Mouse (Mus musculus) layer of hippocampus, adult 18-20 months (tissue): ENCODE measurements around the gene Ccl17. TPM values are rescaled to one million over a fixed set of nuclear protein-coding genes. Genes with fewer than 3 reads are reported as not detected.
A peak's percentile ranks its signal among the peaks of the same experiment; 100 is the strongest.

Experiments
- DNase-seq, 2 experiments: peaks; one replicate each; pipeline ENCODE4 v3.0.0; 2022; ENCODE audit warnings: low spot score in 2 of 2
- total RNA-seq, 2 experiments: library from RNA; stranded (reverse); gene quantifications; 2 replicates each; pipeline ENCODE4 v1.2.3; 2021

The Ccl17 gene
- total RNA-seq, 2 experiments from 2014 or later, result 4.7 to 4.9 TPM

DNA sequence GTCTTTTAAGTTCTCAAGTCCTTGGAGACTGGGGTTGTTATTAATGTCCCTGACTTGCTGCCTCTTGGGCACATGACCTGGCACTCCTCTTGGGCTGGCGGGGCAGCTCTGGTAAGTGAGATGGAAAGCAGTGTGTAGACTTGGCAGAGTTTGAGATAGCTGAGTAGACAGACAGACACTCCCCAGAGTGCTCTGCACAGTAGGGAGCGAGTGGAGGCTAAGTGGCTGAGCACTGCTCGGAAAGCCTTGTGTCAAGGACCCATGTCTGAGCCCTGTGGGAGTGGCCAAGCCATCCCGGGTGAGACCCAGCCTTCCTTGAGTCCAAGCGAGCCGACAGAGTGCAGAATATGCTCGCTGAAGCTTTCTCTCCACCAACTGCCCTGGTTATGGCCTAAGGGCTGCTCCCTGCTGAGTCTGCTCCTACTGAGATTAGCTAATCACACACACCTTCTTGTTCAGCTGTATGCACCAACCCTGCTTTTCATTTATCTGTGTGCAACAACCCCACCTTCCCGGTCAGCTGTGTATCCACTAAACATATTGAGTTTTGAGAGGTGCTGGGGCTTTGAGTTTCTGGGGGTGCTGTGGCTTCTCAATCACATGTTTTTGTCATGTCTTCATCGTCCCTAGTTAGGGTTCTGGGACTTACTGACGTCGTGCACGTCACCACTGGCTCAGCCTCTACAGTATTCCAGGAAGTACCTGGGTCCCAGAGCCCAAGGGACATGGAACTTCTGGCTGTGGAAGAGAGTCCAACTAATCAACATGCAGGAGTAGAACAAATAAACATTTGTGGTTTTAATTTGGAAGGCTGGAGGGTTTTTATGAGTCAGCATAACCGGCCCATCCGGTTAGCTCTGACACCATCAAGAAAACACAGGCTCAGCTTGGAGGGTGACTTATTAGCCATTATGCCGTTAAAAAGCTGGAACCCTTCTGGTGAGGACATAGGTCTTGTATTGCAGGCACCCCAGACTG lies 22.4 kb upstream of the Ccl17 start:
- no peak for DNase-seq

DNA sequence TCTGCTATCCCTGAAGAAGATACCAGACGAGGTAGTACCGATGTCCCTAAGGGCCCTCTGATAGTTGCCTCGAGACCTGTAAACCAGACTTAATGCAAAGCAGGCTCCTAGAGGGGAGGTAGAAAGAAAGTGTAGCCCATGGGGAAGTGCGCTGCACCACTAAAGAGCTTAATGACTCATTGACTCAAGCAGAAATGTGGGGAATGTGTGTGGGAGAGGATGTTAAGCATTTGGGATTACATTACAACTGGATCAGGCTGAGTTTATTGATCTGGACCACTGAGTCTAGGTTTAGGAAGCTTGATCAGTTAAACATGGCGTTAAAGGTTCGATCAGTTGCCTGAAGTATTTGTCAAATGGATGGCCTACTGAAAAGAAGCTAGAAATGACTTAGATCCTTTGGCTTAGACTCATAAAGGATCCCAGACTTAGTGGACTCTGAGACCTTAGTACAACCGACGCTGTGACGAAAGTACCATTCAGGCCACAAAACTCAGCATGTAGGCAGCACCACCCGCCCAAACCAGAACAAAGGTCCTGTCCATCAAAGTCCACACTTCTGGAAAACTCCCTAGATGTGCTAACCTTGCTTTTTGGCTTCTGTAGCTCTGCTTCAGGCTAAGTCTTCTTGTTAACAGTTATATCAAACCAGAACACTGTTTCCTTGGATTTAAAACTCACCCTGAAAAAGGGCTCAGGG lies 20.8 kb upstream of the Ccl17 start:
- no peak for DNase-seq

DNA sequence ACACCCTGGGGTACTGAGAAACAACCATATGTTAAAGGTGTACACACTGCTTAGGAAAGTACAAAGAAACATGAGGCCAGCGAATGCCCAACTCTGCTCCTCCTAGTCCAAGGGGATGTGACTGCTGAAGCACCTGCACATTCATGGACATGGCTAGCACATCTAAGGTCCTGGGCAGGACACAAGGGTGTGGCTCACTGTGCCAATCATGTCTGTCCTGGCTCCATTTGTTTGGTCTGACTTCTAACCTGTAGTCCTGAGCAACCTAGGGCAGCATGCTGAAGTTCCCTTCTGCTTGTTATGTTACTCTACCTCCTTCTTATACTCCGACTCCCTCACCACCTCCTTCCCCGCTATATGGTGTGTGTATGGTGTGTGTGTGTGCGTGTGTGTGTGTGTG lies 15.9 kb upstream of the Ccl17 start:
- DNase-seq, result no peak

DNA sequence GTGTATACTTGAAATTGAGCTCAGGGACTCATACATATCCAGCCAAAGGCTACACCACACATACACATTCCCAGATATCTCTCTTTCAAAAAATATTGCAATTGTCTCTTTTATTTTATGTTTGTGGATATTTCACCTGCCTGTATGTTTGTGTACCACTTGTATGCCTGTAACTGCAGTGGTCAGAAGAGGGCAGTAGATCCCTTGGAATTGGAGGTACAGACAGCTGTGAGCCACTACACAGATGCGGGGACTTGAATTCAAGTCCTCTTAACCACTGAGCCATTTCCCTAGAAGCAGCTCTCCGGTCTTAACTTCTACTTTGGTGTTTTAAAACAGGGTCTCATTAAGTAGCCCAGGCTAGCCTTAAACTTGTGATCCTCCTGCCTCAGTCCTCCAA lies 15.5 kb upstream of the Ccl17 start:
- no peak for DNase-seq

DNA sequence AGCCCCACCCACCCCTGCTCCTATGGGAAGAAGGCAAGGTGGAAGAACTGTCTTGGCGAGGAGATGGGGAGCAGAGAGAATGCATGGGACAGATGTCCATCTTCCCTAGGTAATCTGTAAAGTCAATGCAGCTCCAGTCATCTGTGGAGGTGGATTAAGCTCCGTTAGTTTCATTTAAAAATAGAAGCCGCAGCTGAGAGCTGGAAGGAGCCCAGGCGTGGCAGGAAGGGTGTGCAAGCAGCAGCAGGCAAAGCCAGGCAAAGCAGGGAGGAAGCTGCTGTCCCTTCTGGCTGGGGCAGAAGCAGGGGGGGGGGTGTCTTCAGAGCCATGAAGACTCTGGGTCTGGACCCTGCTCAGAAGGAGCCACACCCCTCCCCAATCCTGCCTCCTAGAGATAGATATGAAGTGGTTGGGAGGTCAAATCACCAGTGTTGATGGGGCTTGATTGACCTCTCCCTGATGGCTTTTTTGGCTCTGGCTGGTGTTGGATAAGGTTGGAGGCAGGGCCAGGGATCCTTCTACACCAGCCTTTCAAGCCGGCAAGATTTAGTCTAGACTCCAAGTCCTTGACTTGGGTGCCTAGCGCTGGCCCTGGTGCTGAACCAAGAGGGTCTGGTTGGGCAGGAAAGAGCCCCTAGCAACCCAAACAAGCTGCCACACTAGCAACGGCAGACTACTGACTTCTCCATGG lies 9.8 kb upstream of the Ccl17 start:
- peak in 1 of 2 experiments; percentile 56 for DNase-seq

DNA sequence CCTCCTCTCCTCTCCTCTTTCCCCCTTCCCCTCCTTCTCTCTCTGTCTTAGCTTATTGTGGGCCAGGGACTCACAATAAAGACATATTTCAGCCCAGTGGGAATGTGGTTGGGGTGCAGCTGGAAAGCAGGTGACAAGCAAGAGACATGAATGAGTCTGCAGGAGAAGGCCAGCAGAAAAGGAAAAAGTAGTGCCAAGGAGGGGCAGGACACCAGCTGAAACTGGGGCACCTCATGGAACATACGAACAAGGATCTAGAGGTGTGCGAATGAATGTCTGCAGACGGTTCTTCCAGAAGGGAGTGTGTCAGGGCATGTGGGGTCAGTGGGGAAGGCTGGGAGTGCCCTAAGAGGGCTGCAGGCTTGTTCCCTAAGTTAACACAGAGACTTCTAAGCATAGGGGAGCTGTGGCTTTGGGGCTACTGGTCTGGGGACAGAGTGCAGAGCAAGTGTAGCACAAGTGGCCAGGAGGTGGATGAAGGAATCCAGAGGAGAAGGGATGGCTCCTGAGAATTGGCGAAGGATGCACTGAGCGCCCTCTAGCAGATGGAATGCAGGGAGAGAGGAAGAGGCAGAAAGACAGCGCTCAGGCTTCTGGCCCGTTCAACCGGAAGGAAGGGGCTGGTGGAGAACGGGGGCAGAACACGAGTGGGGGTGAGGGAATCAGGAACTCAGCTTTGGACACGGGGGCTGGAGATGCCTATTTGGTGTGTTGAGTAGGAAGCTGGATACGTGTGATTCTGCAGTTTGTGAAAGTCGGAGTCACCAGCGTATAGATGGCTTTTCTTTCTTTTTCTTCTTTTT lies 8.8 kb upstream of the Ccl17 start:
- peak in 1 of 2 experiments; percentile 59 for DNase-seq

DNA sequence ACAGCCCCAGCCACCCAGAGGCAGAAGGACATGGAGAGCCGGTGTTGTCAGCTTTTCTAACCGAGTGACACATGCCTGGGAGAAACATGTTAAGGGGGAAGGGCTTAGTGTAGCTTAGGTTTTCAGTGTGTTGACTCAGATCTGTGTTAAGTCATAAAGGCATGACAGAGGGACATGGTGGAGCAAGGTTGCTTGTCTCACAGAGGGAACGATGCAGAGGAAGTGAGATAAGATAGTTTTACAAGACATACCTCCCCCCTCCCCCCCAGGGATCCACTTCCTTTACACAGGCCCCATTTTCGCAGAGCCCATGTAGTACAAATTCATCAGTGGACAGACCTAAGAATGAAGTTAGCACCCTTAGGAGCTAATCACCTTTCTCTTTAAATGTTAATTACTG lies 7.9 kb upstream of the Ccl17 start:
- DNase-seq, result no peak

DNA sequence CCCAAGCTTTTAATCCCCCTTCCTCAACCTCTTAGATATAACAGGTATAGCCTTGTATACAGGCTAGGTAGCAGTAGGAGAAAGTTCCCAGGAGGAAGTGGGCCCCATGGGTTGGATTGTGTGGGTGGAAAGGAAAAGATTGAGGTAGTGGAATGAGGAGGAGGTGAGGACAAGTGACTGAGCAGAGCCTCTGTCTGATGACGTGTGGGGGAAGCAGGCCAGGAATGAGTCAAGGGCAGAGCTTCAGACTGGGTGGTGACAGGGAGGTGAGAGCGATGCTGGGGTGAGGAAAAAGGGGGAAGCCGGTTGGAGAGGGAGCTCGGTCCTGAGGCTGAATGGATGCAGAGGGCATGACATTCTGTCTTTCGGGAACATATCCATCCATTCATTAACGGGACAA lies 6.7 kb upstream of the Ccl17 start:
- DNase-seq, result no peak

DNA sequence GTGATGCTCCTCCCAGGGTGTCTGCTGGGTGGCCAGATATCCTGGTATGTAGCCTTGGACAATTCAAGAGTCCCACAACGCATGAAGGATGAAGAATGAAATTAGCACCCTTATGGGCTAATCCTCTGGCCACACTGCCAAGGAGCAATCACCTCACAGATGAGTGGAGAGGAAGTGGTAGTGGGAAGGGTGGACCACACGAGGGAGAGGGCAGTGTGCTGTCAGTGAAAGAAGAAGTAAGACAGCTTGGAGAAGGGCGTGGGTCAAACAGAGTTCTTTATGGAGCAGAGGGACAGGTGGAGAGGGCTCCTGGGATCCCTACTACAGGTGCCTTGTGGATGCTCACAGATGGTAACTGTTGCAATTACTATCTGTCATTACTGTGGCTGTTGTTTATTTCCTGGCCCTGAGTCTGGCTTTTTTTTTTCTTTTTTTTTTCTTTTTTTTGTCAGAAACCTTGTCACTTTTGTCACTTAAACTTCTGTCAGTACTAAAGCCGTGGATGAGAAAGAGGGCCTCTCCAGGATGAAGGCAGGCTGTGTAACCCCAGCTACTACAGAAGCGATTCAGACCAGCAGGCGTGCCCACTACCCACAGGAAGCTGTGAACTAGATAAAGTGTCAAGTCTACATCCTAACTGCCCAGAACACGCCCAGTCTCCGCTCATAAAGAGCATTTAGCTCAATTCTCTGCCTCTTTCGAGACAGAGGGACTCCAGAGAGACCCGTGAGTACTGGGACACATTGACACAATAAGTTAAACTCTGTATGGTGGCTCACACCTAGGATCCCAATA lies 5.5 kb upstream of the Ccl17 start:
- no peak for DNase-seq

DNA sequence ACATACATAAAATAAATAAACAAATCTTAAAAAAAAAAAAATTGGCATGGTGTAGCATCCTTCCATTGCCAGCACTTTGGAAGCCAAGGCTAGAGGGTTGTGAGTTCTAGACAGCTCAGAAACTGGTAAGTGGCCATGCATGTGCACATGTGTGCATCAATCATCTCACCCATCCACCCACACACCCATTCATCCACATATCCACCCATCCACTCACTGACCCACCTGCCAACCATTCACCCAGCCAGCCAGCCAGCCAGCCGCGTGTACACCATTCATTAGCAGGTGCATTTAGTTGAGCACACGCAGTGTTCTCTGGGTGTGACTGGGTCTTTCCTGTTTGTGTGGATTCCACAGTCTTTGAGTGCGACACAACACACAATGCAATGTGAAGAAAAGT lies 4.4 kb upstream of the Ccl17 start:
- DNase-seq, result no peak

DNA sequence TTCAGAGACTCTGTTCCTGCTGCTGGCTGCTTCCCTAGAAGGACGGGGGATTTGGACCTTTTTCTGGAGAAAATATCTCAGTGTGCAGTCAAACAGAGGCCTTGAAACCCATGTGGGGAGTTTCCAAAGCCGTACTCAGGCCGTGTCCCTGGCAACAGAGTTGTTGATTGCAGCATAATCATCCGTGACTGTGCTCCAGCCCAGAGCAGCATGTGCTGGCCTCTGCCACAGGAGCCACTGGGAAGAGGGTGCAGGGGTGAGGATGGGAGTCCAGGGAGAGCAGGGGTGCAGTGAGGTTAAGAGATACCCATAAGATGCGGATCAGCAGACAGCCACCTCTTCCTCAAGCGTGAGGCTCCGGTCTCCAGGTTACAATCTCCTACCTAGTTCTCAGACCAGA lies 2.7 kb upstream of the Ccl17 start:
- no peak for DNase-seq

DNA sequence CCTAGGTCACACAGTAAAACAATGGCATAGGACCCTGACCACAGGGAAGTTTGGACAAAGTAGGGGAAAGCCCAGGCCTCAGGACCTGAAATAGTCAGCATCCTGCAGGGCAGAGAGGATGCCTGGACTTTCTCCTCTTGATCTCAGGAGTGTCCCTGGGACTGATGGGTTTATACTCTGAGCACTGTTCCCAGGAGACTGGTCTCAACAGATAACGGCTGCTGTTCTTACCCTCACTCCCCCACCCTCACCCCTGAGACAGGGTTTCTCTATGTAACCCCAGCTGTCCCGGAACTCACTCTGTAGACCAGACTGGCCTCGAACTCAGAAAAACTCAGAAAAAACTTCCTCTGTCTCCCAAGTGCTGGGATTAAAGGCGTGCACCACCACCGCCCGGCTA lies 1.9 kb upstream of the Ccl17 start:
- no peak for DNase-seq

DNA sequence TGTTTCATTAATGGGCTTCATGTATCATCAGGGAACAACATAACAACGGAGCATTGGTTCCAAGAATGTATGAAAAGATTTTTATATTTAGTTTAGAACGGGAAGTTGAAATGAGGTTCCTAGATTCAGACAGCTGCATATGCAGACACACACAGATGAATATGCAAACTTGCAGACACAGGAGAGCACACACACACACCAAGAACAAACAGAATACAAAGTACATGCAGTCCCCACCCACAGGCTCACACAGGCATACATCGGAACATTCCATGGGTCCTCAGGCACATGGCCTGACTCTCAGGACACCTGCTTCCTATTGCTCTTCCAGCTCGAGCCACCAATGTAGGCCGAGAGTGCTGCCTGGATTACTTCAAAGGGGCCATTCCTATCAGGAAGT lies 602 bp downstream of the Ccl17 start:
- DNase-seq, result peak in 1 of 2 experiments; percentile 52

DNA sequence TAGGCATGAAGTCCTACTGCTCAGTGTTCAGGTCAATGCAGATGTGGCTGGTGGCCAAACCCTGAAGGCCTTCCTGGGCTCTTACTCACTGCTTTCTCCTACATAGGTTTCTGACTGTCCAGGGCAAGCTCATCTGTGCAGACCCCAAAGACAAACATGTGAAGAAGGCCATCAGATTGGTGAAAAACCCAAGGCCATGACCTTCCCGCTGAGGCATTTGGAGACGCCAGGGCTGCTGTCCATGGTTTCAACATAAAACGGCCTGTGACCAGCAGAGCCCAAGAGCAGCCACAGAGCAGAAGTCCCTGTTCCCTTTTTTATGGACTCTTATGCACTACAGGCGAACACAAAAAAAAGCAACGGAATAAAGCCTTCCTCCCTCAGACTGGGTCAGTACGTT lies 1.4 kb downstream of the Ccl17 start:
- no peak for DNase-seq

DNA sequence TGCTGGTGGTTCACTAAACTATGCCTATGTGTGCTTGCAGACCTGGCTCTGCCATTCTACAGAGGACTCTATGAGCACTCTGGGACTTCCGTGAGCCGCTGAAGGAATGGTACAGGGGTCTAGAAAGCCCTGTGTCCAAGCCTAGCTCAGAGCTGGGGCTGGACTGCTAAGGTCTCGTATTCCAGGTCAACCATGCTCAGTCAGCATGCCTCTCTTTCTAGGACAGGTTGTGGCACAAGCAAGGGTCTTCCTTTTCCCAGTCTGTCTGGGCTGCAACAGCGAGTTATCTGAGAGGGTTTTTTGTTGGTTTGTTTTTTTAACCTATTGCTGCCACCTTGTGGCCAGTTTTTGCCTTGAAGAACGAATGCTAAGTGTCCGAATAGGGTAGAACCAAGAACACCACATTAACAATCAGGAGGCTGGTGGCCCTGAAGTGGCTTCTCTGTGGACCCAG lies 2.4 kb downstream of the Ccl17 start:
- DNase-seq, result peak; percentile 83 to 98

DNA sequence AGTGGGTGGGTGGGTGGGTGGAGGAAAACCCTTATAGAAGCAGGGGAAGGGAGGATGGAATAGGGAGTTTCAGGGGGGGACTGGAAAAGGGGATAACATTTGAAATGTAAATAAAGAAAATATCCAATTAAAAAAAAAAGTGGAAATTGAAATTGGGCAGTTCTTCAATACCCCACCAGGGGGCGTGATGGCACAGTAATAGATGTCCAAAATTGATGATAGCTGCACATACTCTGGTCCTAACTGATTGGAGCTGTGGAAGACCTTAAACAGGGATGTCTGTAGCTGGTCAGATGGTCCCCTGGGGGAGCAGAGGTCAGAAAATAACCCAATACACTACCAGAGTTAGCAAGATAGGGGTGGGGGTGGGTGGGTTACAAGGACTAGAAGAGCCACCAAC lies 4.3 kb downstream of the Ccl17 start:
- DNase-seq, result peak in 1 of 2 experiments; percentile 59

DNA sequence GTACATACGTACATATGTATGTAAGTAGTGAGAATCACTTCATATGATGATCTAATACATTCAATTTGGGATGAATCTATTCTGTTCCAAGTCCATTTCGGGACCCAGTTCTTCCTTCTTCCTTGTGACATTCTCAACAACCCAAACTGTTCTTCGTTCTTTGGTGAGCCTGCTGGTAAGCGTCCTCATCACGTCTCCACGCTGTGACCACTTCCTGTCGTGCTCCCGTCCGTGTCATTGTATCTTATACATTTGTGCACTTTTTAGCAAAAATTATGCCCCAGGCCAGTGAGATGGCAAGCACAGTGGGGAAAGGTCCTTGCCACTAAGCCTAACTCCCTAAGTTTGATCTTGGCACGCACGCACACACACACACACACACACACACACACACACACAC lies 7.7 kb downstream of the Ccl17 start:
- DNase-seq, result no peak

DNA sequence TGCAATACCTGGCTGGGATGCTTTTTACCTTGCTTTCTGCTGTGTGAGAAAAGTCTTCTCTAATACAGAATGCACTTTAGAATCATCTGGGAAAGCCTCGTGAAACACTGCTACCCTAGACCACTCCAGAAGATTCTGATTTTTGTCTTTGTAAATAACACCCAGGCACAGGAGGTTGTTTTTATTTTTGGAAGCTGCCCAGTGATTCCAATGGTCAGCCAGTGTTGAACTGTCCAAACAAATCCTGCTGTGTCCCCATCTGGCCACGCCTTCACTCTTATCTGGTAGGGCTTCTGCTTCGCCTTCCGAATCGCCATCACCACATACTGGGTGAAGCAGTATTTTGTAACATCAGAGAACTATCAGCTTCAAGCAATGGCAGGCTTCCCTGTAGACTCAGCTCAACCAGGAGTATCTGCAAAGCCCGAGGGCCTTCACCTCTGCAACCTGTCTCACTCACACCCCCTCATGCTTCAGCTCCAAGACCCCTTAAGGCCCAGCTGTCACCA lies 9.5 kb downstream of the Ccl17 start:
- DNase-seq, result no peak

DNA sequence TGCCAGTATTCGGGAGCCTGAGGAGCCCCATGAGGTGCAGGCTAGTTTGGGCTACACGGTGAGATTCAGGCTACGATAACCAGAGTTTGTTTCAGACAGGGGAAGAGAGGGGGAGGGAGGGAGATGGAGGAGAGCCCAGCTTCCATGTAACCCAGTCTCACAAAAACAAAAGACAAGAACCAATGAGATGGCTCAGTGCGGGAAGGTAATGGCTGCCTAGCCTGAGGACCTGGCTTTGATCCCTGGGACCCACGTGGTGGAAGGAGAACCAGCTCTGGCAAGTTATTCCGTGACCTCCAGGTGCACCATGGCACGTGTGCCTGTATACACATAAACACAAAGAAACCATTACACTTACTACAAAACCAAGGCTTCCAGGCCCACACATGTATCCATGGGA lies 10.3 kb downstream of the Ccl17 start:
- DNase-seq, result no peak

DNA sequence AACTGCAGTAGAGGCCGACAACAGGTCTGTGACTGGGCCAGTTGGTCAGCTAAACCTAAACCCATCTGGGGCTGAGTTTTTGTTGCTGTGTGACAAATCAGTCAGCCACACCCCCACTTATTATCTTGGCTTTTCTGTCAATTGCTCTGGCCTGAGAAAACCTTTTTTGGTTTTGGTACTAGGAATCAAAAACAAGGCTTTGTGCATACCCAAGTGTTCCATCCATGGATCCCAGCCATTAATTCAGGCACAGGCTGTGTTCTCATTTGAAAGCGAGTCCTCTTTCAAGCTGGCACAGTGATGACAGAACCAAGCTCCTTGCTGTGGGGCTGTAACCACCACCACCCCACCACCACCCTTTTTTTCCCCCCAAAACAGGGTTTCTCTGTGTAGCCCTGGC lies 11.1 kb downstream of the Ccl17 start:
- peak in 1 of 2 experiments; percentile 65 for DNase-seq
